Comparison of ENCODE assay signal across 8 mouse cellular contexts in the genomic region with DNA sequence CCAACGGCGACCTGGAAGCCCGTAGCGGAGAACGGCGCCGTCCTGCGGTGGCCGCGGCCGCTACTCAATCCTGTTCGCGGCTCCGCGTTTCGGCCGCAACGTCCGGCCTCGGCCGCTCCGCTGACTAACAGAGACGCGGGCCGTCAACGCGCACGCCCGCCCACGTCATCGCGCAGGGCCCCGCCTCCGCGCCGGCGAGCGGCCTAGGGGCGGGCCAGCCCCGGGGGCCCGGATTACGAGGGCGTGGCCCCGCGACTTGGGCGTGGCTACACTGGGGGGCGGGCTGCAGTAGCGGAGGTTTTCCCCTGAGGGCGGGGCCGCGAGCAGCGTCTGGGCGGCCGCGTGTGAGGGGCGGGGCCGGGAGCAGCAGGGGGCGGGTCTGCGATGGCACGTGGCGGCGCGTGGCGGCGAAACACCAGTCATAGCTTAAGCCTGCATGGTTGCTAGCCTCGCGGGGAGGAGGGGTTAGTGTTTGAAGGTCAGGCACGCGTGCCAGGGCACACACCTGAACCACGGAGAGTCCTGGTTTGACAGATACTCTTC. TPM values are rescaled to one million over a fixed set of nuclear protein-coding genes. Genes with fewer than 3 reads are reported as not detected.
A peak's percentile ranks its signal among the peaks of the same experiment; 100 is the strongest.
DNase-seq lines count a peak whose midpoint lies in the region; ATAC-seq lines count a peak whose summit lies in the region.

Gene Mapk8 (minus strand): TSS at position 132 of the 543 bp plus-strand sequence.

- H3K27me3 ChIP-seq in hindbrain, embryonic 11.5 days (ENCODE audit: control insufficient read depth, insufficient read depth, low read length): 0 out of 2 replicates have a peak, but pooled peaks cover 2% of the 10 kb centered on the region

- peak; percentile 43 for DNase-seq in MEL-GATA-1-ER (ENCODE audit: extremely low read depth, low read depth)
- DNase-seq in cerebellum, adult 8-10 months: peak; percentile 96
- DNase-seq in hindbrain, embryonic 11.5 days (ENCODE audit: low spot score): peak; percentile 98
- peak; percentile 97 to 98 for DNase-seq in layer of hippocampus, postnatal 10 days (ENCODE audit: low spot score in 2 of 2)
- peak; percentile 98 for DNase-seq in lung, postnatal 10 days
- peak; percentile 99 for DNase-seq in ovary, postnatal 36 days (ENCODE audit: low spot score)
- peak; percentile 100 for DNase-seq in thymus, postnatal 25 days

- H3K9me3 ChIP-seq in hindbrain, embryonic 11.5 days (ENCODE audit: control insufficient read depth, low read length): no peaks in the 10 kb centered on the region

- no peaks in the 10 kb centered on the region for H3K4me1 ChIP-seq in hindbrain, embryonic 11.5 days (replicated peaks; ENCODE audit: control insufficient read depth, insufficient read depth, low read length)

- H3K9ac ChIP-seq in hindbrain, embryonic 11.5 days (ENCODE audit: low read depth, low read length): peak within 1 kb of the TSS; percentile 92

- peak; percentile 82 for ATAC-seq in frontal cortex, adult (ENCODE audit: low TSS enrichment)
- peak; percentile 98 for ATAC-seq in hindbrain, embryonic 11.5 days (ENCODE audit: low FRiP score)

- no peaks in the 10 kb centered on the region for H3K36me3 ChIP-seq in hindbrain, embryonic 11.5 days (ENCODE audit: control insufficient read depth, insufficient read depth, low read length)

- peak within 1 kb of the TSS; percentile 97 for H3K27ac ChIP-seq in hindbrain, embryonic 11.5 days (ENCODE audit: low read depth, low read length)

- peak within 1 kb of the TSS; percentile 42 for H3K4me2 ChIP-seq in hindbrain, embryonic 11.5 days (replicated peaks; ENCODE audit: low read depth, low read length)

- peak within 1 kb of the TSS; percentile 91 for H3K4me3 ChIP-seq in hindbrain, embryonic 11.5 days (ENCODE audit: low read depth, low read length)

- under 1% methylated on average over 51 of the region's 70 CpGs for whole genome bisulfite sequencing in hindbrain, embryonic 11.5 days

RNA-seq across cellular contexts. Expression of gene Mapk8, which starts in this region (rescaled TPM):
- 26.8 and 36.0 TPM in 2 replicates for polyA plus RNA-seq in hindbrain, embryonic 11.5 days (2014; fragmentation: Nextera tagmentation; extraction: Ambion mirVana)
- 100 to 1,000 TPM; 136 to 150 TPM for total RNA-seq in layer of hippocampus, postnatal 10 days (2021)

Comparison
In these comparisons a context has a peak if more than half of its experiments do, and no peak if none do; other contexts are left out.
1. Peak in every context shown above with its lines: DNase-seq, ATAC-seq, H3K4me3 ChIP-seq and H3K27ac ChIP-seq.
2. DNase-seq: peak in every context shown above with its lines; median percentile 100 in thymus, postnatal 25 days; 99 in ovary, postnatal 36 days; 98 in hindbrain, embryonic 11.5 days; 98 in lung, postnatal 10 days; 98 in layer of hippocampus, postnatal 10 days; 96 in cerebellum, adult 8-10 months; 43 in MEL-GATA-1-ER.